Mouse (Mus musculus) testis, adult 2 months (tissue): Measurements from ENCODE around the gene Tmem35b.

Experiments
- CTCF ChIP-seq: fragments of 200-500 bp; IDR thresholded peaks from 2 replicates; pipeline ENCODE4 v1.5.1; 2012; ENCODE audit warnings: low read depth, mild to moderate bottlenecking, inconsistent platforms, low read length, moderate library complexity; ENCODE audit not compliant: control insufficient read depth, insufficient read depth, insufficient replicate concordance
- POLR2A ChIP-seq: fragments of 200-500 bp; IDR thresholded peaks from 2 replicates; pipeline ENCODE4 v1.6.1; 2012; ENCODE audit warnings: low read depth, mild to moderate bottlenecking, inconsistent platforms, low read length, moderate library complexity; ENCODE audit not compliant: control insufficient read depth

- no peak for TF ChIP-seq CTCF
- no peak for TF ChIP-seq POLR2A
These were observed 42.7 kb upstream of the Tmem35b start for GRCm38 (mm10) chr4:127080806-127081205.
